Comparison of ENCODE assay signal across 9 mouse cellular contexts in the genomic region with DNA sequence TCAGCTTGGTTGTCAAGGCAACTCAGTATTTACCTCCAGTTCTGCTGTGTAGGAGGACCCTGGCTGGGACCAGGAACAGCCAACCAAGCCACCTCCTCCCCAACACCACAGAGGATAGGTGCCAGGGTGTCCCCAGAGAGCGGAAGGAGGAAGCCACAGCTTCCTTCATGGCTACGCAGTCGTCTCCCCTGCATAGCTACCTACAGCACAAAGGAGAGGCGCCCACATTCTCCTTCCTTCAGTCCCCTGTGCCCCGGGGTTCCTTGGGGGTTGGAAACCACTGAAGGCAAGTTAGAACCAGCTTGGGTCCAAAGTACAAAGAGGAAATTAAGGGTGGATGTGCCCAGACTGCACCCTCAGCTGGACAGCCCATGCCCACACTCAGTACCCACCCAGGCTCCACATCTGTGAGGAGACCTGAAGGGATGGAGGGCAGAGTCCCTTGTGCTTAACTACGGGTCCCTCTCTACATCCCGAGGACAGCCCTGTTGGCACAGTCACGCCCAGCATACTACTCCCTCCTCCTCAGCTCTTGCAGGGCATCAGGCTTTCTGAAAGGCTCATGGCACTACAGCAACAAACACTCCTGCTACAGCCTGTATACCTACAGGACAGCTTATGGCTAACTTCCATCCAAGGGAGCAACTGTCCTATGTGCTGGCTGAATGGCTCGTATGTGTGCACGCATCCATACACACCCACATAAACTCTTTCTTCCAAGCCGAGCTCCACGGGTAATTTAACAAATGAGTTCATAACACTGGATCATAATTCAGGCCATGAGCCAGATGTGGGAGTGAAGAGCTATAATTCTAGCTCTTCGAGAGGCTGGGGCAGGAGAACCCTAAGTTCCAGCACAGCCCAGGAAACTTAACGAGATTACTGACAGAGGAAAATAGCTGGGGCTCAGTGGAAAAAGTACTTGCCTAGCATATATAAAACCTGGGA. TPM values are rescaled to one million over a fixed set of nuclear protein-coding genes. Genes with fewer than 3 reads are reported as not detected.
DNase-seq lines count a peak whose midpoint lies in the region; ATAC-seq and TF ChIP-seq lines count a peak whose summit lies in the region.
"Had no signal": no experiment of that assay in that cellular context is flagged by ENCODE, and none has a peak within 500 bp of the region (broad histone marks: within the 10 kb centered on the region; RNA-seq: fewer than 3 reads in every experiment).

No protein-coding gene starts in this region.

- no peak for TF ChIP-seq CTCF in spleen, adult 2 months (IDR thresholded peaks at IDR 0.05; ENCODE audit: extremely low read depth, insufficient read depth, insufficient read length, insufficient replicate concordance)

- no peak overlapping the region for H3K4me3 ChIP-seq in spleen, adult 2 months (ENCODE audit: extremely low read depth, insufficient read depth, insufficient read length)
- no peak overlapping the region for H3K4me3 ChIP-seq in heart, embryonic 16.5 days (ENCODE audit: low read length)
- H3K4me3 ChIP-seq in stomach, embryonic 15.5 days (replicated peaks), result no peak overlapping the region
- H3K4me3 ChIP-seq: erythroblast, embryonic 14.5 days had no signal

- DNase-seq in adrenal gland, adult (ENCODE audit: inconsistent age in 2 of 2, low spot score in 1 of 2), result peak; percentile 72 to 88
- no peak for DNase-seq in adrenal gland, postnatal 25 days
- DNase-seq in spleen, adult 2 months (ENCODE audit: low read depth in 1 of 2, low spot score in 2 of 2), result peak; percentile 39 to 68
- DNase-seq in spleen, adult 12 weeks (ENCODE audit: low spot score), result no peak
- peak; percentile 67 to 94 for DNase-seq in kidney, postnatal 25 days

- H3K27ac ChIP-seq in spleen, adult 2 months (ENCODE audit: insufficient read depth, low read length), result peak overlapping the region; percentile 52
- peak overlapping the region; percentile 45 for H3K27ac ChIP-seq in heart, embryonic 16.5 days (ENCODE audit: low read length)
- H3K27ac ChIP-seq in stomach, embryonic 15.5 days, result peak overlapping the region; percentile 83

- TF ChIP-seq POLR2A in spleen, adult 2 months (IDR thresholded peaks at IDR 0.05; ENCODE audit: low read depth, low read length), result no peak

- peaks cover 59% of the 10 kb centered on the region for H3K4me1 ChIP-seq in spleen, adult 2 months (ENCODE audit: control insufficient read depth, insufficient read depth, insufficient read length)
- H3K4me1 ChIP-seq in heart, embryonic 16.5 days (ENCODE audit: control insufficient read depth, insufficient read depth, low read length), result peaks cover 49% of the 10 kb centered on the region
- peaks cover 25% of the 10 kb centered on the region for H3K4me1 ChIP-seq in stomach, embryonic 15.5 days

- H3K27me3 ChIP-seq in spleen, adult 2 months (ENCODE audit: control insufficient read depth, insufficient read depth, low read length), result no peaks in the 10 kb centered on the region
- no peaks in the 10 kb centered on the region for H3K27me3 ChIP-seq in heart, embryonic 16.5 days (ENCODE audit: control insufficient read depth, insufficient read depth, low read length)
- H3K27me3 ChIP-seq in stomach, embryonic 15.5 days (replicated peaks), result no peaks in the 10 kb centered on the region

- no peaks in the 10 kb centered on the region for H3K9me3 ChIP-seq in heart, embryonic 16.5 days (replicated peaks; ENCODE audit: control insufficient read depth, low read length)
- H3K9me3 ChIP-seq in stomach, embryonic 15.5 days, result no peaks in the 10 kb centered on the region

- peak overlapping the region; percentile 24 for H3K4me2 ChIP-seq in heart, embryonic 16.5 days (ENCODE audit: low read depth, low read length)
- peak overlapping the region; percentile 32 for H3K4me2 ChIP-seq in stomach, embryonic 15.5 days

- WGBS in spleen, adult 2 months, result 25% methylated on average over 14 of the region's 14 CpGs
- WGBS in heart, embryonic 16.5 days, result 66% methylated on average over 14 of the region's 14 CpGs
- 44% methylated on average over 14 of the region's 14 CpGs for WGBS in stomach, embryonic 15.5 days

- H3K36me3 ChIP-seq in spleen, adult 2 months (ENCODE audit: control insufficient read depth, insufficient read depth, low read length), result no peaks in the 10 kb centered on the region
- no peaks in the 10 kb centered on the region for H3K36me3 ChIP-seq in heart, embryonic 16.5 days (ENCODE audit: control insufficient read depth, insufficient read depth)
- H3K36me3 ChIP-seq in stomach, embryonic 15.5 days, result no peaks in the 10 kb centered on the region

- no peak overlapping the region for H3K9ac ChIP-seq in heart, embryonic 16.5 days (ENCODE audit: low read length)
- H3K9ac ChIP-seq in stomach, embryonic 15.5 days, result no peak overlapping the region

- peak; percentile 53 for ATAC-seq in heart, embryonic 16.5 days (replicated peaks; ENCODE audit: extremely low read depth, insufficient read depth, low FRiP score)
- peak; percentile 54 for ATAC-seq in megakaryocyte progenitor cell, adult 5-6 weeks (replicated peaks; ENCODE audit: poor library complexity)
- ATAC-seq in stomach, embryonic 15.5 days (ENCODE audit: insufficient read depth, low FRiP score, low read depth), result peak; percentile 25

RNA-seq across cellular contexts. Expression of gene E030018B13Rik, which starts 9.0 kb away (rescaled TPM):
- total RNA-seq in adrenal gland, postnatal 25 days (2021), result not detected in 2 replicates
- polyA plus RNA-seq in spleen, adult 2 months (2012; rRNA removed), result not detected in 2 replicates
- 0.18 TPM in 1 of 2 replicates, not detected in the other for polyA plus RNA-seq in heart, embryonic 16.5 days (2015; fragmentation: Nextera tagmentation; extraction: Ambion mirVana)
- not detected in 2 replicates for total RNA-seq in megakaryocyte progenitor cell, adult 5-6 weeks (2015)
- not detected in 2 replicates for total RNA-seq in megakaryocyte progenitor cell, adult 5-6 weeks (2017)
- 0.17 TPM in 1 of 2 replicates, not detected in the other for polyA plus RNA-seq in stomach, embryonic 15.5 days (2015; fragmentation: Nextera tagmentation; extraction: Ambion mirVana)
- polyA plus RNA-seq: erythroblast, embryonic 14.5 days had no signal

RNA-seq across cellular contexts. Expression of gene Klf13, which starts 13.0 kb away (rescaled TPM):
- total RNA-seq in adrenal gland, postnatal 25 days (2021), result 85.4 and 93.8 TPM in 2 replicates
- polyA plus RNA-seq in spleen, adult 2 months (2012; rRNA removed), result 72.0 and 89.0 TPM in 2 replicates
- polyA plus RNA-seq in heart, embryonic 16.5 days (2015; fragmentation: Nextera tagmentation; extraction: Ambion mirVana), result 24.2 and 26.7 TPM in 2 replicates
- total RNA-seq in megakaryocyte progenitor cell, adult 5-6 weeks (2015), result 37.6 and 46.3 TPM in 2 replicates
- 16.9 and 24.3 TPM in 2 replicates for total RNA-seq in megakaryocyte progenitor cell, adult 5-6 weeks (2017)
- 31.0 and 32.3 TPM in 2 replicates for polyA plus RNA-seq in stomach, embryonic 15.5 days (2015; fragmentation: Nextera tagmentation; extraction: Ambion mirVana)

Comparison
In these comparisons a context has a peak if more than half of its experiments do, and no peak if none do; other contexts are left out.
1. DNase-seq: peak in adrenal gland, adult (2 of 2), spleen, adult 2 months (2 of 2) and kidney, postnatal 25 days (2 of 2); none in adrenal gland, postnatal 25 days (single experiment) and spleen, adult 12 weeks (single experiment).
2. Peak in every context shown above with its lines, with median percentiles within 50 percentile points of each other: H3K27ac ChIP-seq and ATAC-seq.